Mouse (Mus musculus): ENCODE results near the gene Slx1b.
"Not testable (repeated sequence)": the region's sequence is repeated elsewhere in the genome, so short reads cannot be mapped to it uniquely, and the experiment has no call there.

The Slx1b gene

DNA sequence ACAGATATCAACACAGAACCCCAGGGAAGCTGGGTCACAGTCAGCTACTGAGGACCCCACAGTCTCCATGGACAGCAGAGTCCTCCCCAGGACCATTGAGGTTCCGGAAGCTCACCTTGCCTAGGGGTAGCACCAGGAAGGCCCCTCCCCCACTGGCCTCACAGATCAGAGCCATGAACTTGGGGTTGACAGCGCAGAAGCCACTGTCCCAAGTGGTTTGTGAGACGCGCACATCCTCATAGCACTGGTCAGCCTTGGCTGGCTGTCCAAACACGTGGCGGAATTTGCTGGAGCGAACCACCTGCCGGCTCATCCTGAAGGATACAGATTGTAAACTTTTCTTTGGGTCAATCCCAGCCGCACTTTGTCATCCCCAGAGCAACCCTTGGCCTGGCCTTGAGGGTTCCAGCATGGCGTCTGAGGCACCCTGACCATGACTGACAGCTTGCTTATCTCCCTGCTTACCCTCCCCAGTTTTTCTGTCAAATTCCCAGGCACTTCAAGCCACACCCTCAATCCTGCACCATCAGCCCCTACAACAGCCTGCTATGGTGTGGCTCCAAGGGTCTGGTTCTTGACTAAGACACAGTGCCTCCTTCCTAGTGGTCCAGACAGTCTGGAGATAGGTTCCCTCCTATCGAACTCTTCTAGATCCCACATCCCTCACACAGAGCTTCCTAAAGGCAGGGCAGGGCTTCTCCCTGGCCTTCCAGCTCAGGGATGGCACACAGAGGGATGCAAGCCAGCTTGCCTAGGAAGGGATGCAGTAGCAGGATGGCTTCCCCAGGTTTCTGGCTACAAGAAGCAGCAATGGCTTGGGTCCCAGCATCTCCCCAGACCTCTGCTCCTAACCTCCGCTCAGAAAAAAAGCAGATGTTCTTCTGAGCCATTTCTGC is 7.5 kb upstream of the Slx1b start:
- no peak for DNase-seq (ENCODE audit: extremely low read depth, low read depth, low spot score)

DNA sequence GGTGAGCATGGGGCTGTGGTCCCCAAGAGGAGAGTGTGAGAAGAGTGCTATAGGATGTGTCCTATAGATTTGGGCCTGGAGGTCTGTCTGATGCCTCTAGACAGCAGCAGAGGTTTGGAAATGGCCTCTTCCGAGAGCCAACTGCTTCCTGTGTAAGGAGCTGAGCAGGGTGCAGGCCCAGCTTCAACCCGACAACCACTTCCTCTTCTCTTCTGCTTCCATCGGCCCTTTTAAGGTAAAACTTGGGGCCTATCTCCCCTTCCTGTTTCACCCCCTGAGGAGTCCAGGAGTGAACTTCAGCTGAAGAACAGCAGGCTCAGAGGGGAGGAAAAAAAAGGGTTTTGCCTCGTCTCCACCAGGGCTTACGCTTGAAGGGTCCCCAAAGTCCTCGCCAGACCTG is 6.8 kb upstream of the Slx1b start:
- DNase-seq (ENCODE audit: extremely low read depth, low read depth, low spot score): no peak

DNA sequence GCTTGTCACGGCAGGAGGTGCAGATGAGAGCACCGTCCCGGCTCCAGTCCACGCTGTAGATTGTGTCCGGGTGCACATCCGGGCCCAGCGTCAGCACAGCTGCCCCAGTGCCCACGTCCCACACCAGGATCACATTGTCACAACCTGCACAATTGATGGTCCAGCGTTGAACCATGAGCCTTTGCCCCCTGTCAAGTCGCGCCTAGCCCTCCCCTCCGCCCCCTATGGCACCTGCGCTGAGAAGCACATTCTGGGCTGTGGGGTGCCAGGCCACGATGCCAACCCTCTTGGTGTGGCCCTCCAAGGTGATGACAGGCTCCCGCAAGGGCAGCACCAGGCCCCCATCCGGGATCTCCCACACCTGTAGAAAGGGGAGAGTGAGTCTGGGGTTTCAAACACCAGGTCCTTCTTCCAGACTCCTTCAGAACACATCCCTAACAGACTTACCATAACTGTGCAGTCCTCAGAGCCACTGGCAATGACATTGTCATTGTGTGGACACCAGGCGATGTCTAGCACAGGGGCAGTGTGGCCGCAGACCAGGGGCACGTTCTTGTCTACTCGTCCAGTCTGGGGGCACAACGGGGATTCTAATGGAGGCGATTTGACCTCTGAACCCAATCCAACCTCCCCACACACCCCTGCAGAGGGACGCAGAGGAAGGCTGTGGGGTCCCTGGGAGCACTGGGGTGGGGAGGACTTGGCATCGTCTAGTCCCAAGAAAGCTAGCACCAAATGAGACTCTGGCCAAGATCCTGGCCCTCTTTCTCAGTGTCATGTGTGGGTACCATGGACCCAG is 6.2 kb upstream of the Slx1b start:
- no peak for DNase-seq (ENCODE audit: extremely low read depth, low read depth, low spot score)

DNA sequence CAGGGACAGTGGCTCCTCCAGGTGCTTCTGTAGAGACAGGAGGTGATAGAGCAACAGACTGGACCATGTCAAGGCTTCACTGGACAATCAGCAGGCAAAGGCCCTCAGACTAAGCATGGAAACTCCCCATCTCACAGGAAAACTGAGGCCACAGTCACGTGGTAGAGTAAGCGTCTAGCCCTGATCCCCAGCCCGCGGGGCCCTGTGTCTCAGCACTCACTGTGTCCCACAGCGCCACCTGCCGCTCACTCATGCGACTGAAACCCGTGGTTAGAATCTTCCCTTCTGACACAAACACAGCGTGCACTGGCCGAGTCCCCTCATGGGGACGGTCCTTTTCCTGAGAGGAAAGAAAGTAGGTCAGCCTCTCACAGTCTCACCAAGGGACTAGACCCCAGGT is 5.5 kb upstream of the Slx1b start:
- DNase-seq (ENCODE audit: extremely low read depth, low read depth, low spot score): no peak

DNA sequence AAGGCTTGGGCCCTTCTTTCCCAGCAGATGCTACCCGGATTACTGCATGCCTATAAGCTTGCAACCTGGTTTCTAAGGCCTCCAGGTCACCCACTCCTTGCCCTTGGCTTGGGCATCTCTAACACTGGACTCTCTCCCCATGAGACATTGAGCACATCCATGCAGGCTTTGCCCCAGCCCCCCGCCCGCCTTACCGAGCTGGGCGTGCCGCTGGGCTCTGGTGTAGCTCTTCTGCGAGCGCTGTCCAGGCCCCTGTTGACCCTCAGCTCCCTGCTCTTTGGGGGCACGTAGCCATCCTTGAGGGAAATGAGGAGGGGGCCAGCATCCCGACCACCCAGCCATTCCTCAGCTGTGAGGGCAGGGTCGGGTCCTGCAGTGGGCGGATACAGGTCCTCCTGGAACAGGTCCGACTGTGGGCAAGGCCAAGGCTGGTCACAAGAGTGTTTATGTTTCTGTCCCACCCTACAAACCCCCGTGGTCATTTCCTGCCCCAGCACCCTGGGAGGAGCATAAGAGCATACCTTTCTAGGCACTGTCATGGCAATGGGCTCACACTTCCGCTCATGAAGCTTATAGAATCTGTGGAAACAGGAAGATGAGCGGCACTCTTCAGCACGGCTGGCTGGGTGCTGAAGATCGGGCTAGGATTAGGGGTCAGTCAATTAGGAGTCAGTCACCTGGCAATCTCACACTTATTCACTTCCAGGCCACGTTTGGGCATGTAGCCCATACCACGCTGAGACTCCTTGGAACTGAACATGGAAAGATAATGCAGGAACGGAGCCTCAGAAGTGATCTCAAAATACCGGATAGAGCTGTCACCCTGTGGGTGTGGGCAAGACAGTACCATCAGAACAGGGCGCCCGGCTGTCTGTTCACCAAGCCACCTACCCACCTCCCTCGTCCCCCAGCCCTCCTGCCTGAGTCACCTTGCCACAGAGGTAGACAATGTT is 4.8 kb upstream of the Slx1b start:
- DNase-seq (ENCODE audit: extremely low read depth, low read depth, low spot score): no peak

DNA sequence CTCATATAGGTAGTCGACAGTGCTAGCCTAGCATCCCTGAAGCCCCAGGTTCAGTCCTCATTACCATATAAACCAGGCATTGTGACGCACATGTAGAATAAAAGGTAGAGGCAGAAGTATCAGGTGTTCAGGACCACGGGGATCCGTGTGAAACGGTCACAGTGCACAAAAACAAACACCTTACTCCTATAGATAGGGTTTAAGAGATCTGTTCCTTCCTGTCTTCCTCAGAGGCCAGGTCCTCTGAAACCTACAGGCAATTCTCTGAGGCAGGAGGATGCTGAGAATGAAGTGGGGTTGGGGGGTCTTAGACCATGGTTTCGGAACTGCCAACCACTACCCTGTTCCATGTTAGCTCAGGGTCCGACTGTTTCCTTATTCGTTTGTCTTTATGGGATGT is 2.3 kb upstream of the Slx1b start:
- DNase-seq (ENCODE audit: extremely low read depth, low read depth, low spot score): no peak

DNA sequence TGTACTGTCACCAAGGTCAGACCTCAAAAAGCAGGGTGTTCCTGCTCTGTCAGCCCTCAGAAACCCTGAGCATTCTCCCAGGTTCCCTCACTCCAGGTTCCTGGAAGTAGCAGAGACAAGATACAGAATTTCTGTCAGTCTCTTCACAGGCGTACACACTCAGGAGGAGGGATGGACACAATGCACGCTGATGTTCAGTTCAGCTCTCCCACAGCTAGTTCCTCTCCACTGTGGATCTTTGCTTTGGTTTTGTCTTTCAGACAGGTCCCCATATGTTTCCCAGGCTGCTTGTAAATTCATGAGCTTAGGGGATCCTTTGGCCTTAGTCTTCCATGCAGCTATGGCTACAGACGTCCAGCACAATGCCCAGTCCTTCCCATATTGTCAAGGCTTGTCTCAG is 1.3 kb upstream of the Slx1b start:
- DNase-seq (ENCODE audit: extremely low read depth, low read depth, low spot score): no peak

DNA sequence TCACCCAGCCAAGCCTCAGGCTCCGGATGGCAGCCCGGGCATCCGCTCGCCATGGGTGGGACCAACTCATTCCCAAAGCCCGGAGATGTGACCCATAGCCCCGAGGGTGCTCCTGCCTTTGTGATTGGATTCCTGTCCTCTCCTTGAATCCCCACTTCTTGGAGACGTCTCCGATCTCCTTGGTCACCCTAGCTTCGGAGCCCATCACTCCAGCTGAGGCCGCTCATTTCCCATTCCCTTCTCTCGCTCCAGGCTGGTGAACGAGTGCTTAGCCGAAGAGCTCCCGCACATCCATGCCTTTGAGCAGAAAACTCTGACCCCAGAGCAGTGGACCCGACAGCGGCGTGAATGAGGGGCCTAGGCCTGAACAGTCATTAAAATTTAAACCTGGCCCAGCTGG is 719 bp upstream of the Slx1b start:
- DNase-seq (ENCODE audit: extremely low read depth, low read depth, low spot score): no peak

DNA sequence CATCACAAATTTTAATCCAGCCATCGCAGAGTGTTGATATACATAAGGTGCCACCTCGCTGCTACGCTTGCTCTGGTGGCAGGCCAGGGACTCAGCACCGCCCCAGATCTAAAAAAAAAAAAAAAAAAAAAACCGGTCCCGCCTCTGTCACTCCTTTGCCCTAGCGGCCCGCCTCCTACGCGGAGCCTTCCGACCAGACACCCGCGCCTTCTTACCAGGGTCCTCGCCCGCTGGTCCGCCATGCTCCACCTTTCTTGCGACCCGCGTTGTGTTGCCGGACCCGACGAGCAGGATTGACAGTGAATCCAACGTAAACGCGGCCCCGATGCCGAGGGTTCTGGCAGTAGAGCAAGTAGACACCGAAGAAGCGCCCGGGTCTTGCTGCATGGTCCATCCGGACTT is 373 bp downstream of the Slx1b start, which contains the start of gene Bola2:
Bola2 (plus strand) TSS at position 192 of the 402 bp plus-strand sequence.
- no peak for DNase-seq (ENCODE audit: extremely low read depth, low read depth, low spot score)

DNA sequence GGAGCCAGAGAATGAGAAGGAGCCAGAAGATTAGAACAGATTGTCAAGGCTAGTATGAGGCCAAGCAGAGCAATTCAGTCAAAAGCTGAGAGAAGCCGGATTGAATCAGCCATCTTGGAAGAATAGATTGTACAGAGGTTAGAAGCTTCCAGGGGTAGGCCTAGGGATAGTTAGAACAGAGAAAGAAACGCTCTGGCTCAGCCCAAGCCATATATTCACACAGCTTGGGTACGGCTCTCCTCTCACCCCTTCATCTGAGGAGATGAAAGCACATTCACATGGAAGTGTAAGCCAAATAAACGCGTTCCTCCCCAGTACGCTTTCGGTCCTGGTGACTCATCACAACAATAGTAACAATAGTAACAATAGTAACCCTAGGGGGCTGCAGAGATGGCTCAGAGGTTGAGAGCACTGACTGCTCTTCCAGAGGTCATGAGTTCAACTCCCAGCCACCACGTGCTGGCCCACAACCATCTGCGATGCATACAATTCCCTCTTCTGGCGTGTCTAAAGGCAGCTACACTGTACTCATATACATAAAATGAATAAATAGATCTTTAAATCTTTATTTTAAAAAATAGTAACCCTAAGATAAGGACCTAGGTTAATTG is 1.0 kb downstream of the Slx1b start:
- no peak for DNase-seq (ENCODE audit: extremely low read depth, low read depth, low spot score)

DNA sequence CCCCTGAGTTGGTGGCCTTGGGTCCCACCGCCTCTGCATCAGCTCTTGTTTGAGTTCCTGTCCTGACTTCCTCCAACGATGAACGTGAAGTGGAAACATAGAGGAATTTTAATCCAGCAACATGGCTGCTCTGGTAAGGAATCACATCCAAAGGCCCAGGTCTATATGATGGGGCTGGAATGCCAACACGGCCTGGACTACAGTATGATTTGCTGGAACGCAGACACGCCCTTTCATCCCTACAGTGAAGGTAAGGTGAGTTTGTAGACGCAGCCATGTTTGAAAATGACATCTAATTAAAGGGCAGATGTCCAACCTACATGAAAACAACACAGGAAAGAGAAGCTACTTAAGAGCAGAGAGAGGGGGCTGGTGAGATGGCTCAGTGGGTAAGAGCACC is 1.8 kb downstream of the Slx1b start:
- DNase-seq (ENCODE audit: extremely low read depth, low read depth, low spot score): no peak

DNA sequence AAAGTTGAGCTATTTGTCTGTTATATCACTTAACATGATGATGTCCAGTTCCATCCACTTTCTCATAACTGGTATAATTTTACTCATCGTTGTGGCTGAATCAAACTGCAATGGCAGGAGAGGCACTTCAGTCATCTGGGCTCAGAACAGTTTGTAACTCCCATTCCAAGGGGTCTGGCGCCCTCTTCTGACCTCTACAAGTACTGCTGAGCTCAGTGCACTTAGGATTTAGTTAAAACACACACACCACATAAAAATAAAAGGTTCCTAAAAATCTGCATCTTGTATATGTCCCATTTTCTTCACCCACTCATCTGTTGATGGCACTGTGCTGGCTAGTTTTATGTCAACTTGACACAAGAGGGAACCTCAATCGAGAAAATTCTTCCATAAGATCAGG is 2.3 kb downstream of the Slx1b start:
- no peak for DNase-seq (ENCODE audit: extremely low read depth, low read depth, low spot score)

DNA sequence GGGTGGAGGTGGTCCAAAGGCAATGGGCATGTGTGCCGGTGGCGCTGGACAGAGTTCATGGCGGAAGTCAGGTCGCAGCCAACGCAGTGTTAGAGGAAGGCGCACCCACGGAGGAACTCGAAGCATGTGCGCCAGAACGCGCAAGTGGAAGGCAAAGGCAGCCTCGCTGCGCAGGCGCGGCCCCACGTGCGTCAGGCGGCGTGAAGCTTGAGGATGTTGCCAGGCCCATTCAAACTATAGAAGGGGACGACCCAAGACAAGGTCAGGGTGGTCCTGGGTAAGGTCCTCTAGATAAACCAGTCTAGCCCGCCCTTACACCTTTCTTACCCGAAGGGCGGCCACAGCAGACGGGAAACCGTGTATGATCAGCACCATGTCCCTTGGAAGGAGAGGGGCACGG is 3.2 kb downstream of the Slx1b start:
- no peak for DNase-seq (ENCODE audit: extremely low read depth, low read depth, low spot score)

DNA sequence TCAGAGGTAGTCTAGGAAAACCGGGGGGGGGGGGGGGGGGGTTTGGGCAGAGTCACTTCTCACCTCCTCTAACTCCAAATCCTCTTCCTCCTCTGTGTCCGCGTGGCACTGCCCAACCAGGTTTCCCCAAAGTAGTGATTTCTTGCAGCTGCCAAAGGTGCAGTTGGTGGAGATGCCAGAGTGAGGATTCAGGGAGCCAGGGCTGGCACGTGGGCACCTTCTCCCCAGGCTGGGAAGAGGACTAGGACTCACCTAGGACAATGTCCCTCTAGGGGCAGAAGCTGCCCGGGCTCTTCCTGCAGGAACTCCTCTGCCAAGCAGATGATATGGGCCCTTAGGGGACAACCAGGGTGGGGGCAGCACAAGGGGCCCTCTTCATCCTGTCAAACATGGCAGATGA is 3.9 kb downstream of the Slx1b start:
- no peak for DNase-seq (ENCODE audit: extremely low read depth, low read depth, low spot score)

DNA sequence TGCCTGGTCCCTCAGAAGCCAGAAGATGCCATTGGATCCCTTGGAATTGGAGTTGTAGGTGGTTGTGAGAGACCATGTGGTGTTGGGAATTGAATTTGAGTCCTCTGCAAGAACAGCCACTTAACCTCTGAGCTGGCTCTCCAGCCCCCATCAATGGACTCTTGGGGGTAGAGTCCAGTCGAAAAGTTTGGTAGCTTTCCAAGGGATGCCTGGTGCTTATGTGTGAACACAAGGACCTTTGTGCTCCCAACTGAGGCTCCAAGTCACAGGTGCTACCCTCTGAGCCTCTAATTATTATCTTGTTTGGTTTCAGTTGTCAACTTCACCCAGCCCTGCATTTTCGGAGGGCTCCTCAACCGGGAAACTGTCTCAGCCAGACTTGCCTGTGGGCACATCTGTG is 4.8 kb downstream of the Slx1b start:
- DNase-seq (ENCODE audit: extremely low read depth, low read depth, low spot score): no peak

DNA sequence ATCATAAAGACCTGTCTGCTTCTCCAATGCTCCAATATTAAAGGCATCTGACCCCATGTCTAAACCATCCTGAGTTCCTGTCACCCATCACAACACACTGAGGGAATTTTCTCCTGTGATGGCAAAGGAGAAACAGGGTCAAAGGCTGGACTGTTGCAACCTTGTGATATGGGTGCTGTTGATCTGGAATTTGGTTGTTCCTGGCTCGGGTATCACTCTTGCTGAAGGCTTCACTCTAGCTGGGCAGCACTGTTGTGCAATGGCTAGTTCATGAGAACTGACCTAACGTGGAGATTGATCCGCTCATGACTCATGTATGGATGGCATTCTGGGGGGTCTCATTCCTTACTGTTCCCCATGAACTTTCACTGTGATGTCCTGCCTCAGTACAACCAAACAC is 6.6 kb downstream of the Slx1b start:
- DNase-seq (ENCODE audit: extremely low read depth, low read depth, low spot score): no peak

DNA sequence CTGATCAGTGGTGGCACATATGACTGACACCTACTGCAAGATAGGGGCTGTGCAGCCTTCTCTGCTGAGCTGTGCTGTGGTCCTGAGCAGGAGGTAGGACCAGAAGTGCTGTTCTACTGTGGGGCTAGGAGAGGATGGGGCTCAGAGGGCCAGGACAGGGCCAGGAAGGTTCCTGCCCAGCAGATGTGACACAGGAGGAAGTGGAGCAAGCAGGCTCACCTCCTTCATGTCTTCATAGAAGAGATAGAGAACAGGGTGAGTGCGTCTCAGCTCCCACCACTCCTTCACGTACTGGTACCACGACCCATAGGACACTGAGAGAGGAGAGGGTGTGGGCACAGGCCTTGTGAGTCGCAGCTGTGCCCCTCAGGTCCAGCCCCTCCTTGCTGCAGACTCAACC is 7.4 kb downstream of the Slx1b start:
- DNase-seq (ENCODE audit: extremely low read depth, low read depth, low spot score): not testable (repeated sequence)

DNA sequence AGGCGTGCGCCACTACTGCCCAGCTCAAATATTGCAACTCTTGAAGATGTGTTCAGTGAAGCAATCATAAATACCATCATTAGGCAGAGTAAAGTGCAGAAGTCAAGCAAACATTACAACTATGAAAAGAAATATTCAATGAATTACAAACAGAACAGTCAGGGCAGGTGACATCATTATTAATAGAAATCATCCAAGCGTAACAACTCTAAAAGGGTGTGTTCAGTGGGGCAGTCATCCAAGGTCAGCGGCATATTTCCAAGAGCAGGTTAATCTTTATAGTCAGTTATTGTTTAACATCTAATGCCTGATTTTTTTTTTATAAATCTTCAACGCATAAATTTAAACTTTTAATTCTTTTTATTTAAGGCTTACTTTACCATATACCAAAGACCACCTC is 14.4 kb downstream of the Slx1b start:
- DNase-seq (ENCODE audit: extremely low read depth, low read depth, low spot score): no peak

DNA sequence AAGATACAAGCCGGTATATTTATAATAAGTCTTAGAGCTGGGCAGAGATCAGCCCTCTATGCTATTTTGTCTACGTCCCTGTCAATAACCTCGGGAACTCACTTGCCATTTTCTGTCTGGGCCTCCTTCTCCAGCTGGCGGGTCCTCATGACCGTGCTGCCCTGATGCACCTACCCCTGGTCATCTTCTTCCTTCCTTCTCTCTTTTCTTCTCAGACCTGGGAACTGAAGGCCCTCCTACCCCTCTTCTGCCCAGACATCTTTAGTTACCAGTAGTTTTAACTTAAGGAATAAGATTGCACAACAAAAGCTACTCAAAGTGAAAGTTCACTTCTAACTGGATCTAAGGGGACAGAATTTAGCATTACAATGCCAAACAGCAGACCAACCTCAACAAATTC is 15.9 kb downstream of the Slx1b start:
- no peak for DNase-seq (ENCODE audit: extremely low read depth, low read depth, low spot score)

DNA sequence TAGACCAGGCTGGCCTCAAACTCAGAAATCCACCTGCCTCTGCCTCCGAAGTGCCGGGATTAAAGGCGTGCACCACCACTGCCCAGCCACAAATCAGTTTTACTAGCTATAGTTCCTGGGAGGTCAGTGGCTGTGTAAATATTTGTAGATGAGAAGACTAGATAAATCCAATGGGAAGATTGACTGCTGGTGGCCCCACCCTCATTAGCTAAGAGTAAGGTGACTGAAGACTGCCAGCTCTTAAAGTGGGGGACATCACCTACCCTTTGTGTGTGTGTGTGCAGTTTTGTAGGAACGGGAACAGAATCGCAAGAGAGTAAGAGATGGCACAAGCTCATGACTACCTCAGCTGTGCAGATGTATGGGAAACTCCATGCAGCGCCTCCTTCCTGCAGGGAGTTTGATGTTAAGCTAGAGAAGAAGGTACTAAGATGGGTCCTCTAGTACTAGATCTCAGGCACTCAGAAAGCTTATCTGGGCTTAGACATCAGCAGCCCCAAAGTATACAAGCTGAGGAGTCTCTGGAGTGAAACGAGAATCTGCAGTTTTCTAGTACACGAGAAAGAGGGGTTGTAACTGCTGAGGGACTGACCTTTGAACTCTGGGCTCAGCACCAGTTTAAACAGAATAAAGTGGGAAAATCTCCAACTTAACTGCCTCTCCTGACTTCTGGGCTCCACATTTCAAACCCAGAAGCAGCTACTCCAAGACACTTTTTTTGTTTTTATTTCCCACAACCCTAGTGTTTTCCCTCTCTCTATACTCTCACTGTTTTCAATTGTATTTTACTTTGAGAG is 16.8 kb downstream of the Slx1b start:
- no peak for DNase-seq (ENCODE audit: extremely low read depth, low read depth, low spot score)

All from fat pad, adult 2 months (tissue).